Mouse (Mus musculus): ENCODE data around the gene Hoxa4. TPM values are rescaled to one million over a fixed set of nuclear protein-coding genes. Genes with fewer than 3 reads are reported as not detected.

The Hoxa4 gene
- total and polyA plus RNA-seq, 2 experiments from 2014 or later = 0.08 to 0.38 TPM

DNA sequence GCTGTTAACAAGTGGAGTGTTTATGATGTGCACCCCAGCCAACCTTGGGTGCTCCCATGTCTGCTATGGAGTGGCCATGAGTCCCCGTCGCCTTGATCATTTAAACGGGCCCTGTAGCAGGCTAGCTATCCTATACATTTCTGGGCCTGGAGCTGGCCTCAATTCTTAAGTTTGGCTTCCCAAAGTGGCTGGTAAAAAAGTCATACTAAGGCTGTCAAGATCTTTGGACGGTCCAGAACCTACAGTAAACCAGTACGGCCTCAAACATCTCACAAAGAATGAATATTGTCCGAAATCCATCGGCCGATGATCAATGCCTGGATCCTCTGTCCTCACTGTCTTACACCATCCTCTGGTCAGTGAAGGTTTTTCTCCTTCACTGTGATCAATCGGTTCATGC lies 43.7 kb upstream of the Hoxa4 start:
- DNase-seq (ENCODE audit: low spot score) = no peak
- Histone ChIP-seq H3K9ac (replicated peaks; ENCODE audit: low read depth, low read length) (no peak overlapping the region), H3K4me1 (ENCODE audit: control insufficient read depth, insufficient read depth) (0 out of 2 replicates have a peak, but pooled peaks cover 3% of the 10 kb centered on the region), H3K4me3 (ENCODE audit: low read depth, low read length) (peak overlapping the region; percentile 19; the same call in 1 of the 2 replicates), H3K27me3 (ENCODE audit: control insufficient read depth, insufficient read depth, low read length) (peaks cover 99% of the 10 kb centered on the region), H3K36me3 (replicated peaks; ENCODE audit: control insufficient read depth, insufficient read depth, low read length) (no peaks in the 10 kb centered on the region), H3K4me2 (ENCODE audit: low read depth, low read length) (no peak overlapping the region), H3K9me3 (replicated peaks; ENCODE audit: control insufficient read depth, low read length) (no peaks in the 10 kb centered on the region), H3K27ac (ENCODE audit: low read depth) (no peak overlapping the region)
- 37% methylated on average over 9 of the region's 9 CpGs for WGBS
- TF ChIP-seq CTCF (IDR thresholded peaks at IDR 0.05; ENCODE audit: low read depth) (no peak), EP300 (IDR thresholded peaks at IDR 0.05; ENCODE audit: low read depth) (no peak)
- no peak for ATAC-seq (ENCODE audit: insufficient read depth, low read depth)

DNA sequence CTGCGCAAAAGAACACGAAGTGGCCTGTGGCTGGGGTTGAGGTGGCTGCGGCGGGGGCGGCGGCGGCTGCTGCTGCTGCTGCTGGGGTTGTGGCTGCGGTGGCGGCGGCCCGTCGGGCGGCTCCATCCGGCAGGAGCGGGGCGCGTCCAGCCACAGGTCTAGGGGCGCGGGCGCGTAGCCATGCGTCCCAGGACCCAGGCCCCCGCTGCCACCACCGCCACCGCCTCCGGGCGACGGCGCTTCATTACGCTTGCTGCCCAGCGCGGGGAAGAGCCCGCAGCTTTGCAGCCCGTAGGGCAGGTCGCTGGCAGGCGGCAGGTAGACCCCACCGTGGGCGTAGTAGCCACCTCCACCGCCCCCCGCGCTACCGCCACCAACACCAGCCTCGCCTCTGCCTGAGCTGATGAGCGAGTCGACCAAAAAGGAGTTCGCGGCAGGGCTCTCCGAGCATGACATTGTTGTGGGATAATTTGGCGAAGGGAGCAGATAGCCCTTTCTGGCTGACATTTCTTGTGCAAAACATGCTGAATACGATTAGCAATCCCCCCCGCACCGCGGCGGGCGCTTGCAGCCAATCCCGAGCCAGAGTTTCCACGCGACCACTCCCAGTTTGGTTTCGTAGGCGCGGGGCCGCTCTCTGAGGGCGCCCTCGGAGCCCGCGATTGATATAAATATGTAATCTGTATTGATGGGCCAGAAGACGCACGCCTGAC lies 43.0 kb upstream of the Hoxa4 start:
- Histone ChIP-seq H3K4me3 (ENCODE audit: low read depth, low read length) (peak overlapping the region; percentile 19; the same call in 1 of the 2 replicates), H3K36me3 (replicated peaks; ENCODE audit: control insufficient read depth, insufficient read depth, low read length) (no peaks in the 10 kb centered on the region), H3K4me1 (ENCODE audit: control insufficient read depth, insufficient read depth) (no peaks in the 10 kb centered on the region), H3K9me3 (replicated peaks; ENCODE audit: control insufficient read depth, low read length) (no peaks in the 10 kb centered on the region), H3K4me2 (ENCODE audit: low read depth, low read length) (no peak overlapping the region), H3K9ac (replicated peaks; ENCODE audit: low read depth, low read length) (no peak overlapping the region), H3K27me3 (ENCODE audit: control insufficient read depth, insufficient read depth, low read length) (peaks cover 99% of the 10 kb centered on the region), H3K27ac (ENCODE audit: low read depth) (no peak overlapping the region)
- 1% methylated on average over 60 of the region's 68 CpGs for whole genome bisulfite sequencing
- ATAC-seq (ENCODE audit: insufficient read depth, low read depth) (no peak), DNase-seq (ENCODE audit: low spot score) (no peak)
- TF ChIP-seq CTCF (IDR thresholded peaks at IDR 0.05; ENCODE audit: low read depth) (no peak), EP300 (IDR thresholded peaks at IDR 0.05; ENCODE audit: low read depth) (no peak)

DNA sequence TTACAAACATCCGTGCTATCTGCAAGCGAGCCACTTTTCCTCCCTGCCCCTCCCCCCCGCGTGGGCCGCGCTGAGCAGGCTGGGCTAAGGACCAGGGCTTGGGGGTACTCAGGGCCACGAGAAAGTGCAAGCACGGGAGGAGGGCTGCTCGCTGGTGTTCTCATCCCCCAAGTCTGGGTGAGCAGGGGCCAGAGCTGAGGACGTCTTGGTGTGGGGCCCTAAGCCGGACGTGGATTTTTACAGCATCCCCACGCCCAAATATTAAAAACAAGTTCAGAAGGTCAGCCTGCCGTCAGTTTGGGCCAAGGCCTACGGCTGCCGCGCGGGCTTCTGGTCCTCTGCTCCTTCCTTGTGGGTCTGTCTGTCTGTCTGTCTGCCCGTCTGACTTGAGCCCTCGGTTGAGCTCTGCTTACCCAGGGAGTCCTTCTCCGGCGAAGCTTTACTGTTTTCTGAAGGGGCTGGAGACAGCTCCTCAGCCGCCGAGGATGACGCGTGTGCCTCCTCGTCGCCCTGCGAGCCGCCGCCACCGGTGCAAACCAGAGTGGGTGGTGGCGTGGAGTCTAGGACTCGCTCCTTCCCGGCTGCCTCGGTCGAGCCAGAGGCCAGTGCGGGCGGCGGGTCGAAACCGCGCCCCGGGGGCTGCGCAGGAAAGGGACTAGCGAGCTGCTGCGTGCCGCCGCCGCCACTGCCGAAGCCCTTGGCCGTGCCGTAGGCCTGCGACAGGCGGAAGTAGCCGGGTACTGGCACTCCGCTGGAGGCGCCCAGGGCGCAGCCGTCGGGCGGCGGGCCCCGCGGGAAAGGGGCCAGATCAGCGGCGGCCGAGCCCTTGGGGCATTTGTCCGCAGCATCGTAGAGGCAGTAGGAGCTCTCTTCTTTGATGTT lies 42.2 kb upstream of the Hoxa4 start:
- Histone ChIP-seq H3K27ac (ENCODE audit: low read depth) (no peak overlapping the region), H3K27me3 (ENCODE audit: control insufficient read depth, insufficient read depth, low read length) (peaks cover 99% of the 10 kb centered on the region), H3K4me3 (ENCODE audit: low read depth, low read length) (peak overlapping the region; percentile 19; the same call in 1 of the 2 replicates), H3K9me3 (replicated peaks; ENCODE audit: control insufficient read depth, low read length) (no peaks in the 10 kb centered on the region), H3K4me1 (ENCODE audit: control insufficient read depth, insufficient read depth) (no peaks in the 10 kb centered on the region), H3K4me2 (ENCODE audit: low read depth, low read length) (no peak overlapping the region; the same call in 1 of the 2 replicates), H3K9ac (replicated peaks; ENCODE audit: low read depth, low read length) (no peak overlapping the region), H3K36me3 (replicated peaks; ENCODE audit: control insufficient read depth, insufficient read depth, low read length) (no peaks in the 10 kb centered on the region)
- DNase-seq (ENCODE audit: low spot score) (no peak), ATAC-seq (ENCODE audit: insufficient read depth, low read depth) (peak; percentile 30; the same call in 1 of the 2 replicates)
- WGBS = 2% methylated on average over 66 of the region's 70 CpGs
- no peak for TF ChIP-seq EP300 (IDR thresholded peaks at IDR 0.05; ENCODE audit: low read depth)
- no peak for TF ChIP-seq CTCF (IDR thresholded peaks at IDR 0.05; ENCODE audit: low read depth)

GRCm38 (mm10) chr6:52232984-52233545 lies 41.5 kb upstream of the Hoxa4 start:
- Histone ChIP-seq H3K36me3 (replicated peaks; ENCODE audit: control insufficient read depth, insufficient read depth, low read length) (no peaks in the 10 kb centered on the region), H3K9me3 (replicated peaks; ENCODE audit: control insufficient read depth, low read length) (no peaks in the 10 kb centered on the region), H3K4me3 (ENCODE audit: low read depth, low read length) (0 out of 2 replicates have a peak overlapping the region, but pooled peaks have one; percentile 6), H3K27ac (ENCODE audit: low read depth) (no peak overlapping the region), H3K27me3 (ENCODE audit: control insufficient read depth, insufficient read depth, low read length) (peaks cover 98% of the 10 kb centered on the region), H3K4me2 (ENCODE audit: low read depth, low read length) (no peak overlapping the region), H3K9ac (replicated peaks; ENCODE audit: low read depth, low read length) (no peak overlapping the region), H3K4me1 (ENCODE audit: control insufficient read depth, insufficient read depth) (no peaks in the 10 kb centered on the region)
- WGBS = 2% methylated on average over 23 of the region's 23 CpGs
- ATAC-seq (ENCODE audit: insufficient read depth, low read depth) (no peak), DNase-seq (ENCODE audit: low spot score) (no peak)
- TF ChIP-seq CTCF (IDR thresholded peaks at IDR 0.05; ENCODE audit: low read depth) (no peak), EP300 (IDR thresholded peaks at IDR 0.05; ENCODE audit: low read depth) (no peak)

DNA sequence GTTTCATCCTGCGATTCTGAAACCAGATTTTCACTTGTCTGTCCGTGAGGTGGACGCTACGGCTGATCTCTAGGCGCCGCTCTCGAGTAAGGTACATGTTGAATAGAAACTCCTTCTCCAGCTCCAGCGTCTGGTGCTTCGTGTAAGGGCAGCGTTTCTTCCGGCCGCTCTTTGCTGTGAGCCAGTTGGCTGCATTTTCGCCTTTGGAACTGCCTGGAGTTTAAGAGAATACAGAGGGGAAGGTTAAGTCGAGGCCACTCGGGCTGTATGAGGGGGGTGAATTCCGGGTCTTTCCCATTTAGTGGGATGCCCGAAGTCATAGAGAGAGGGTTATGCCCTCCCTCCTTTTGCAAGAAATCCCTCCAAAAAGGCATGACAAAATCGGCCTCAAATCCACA lies 41.0 kb upstream of the Hoxa4 start:
- no peak overlapping the region for H3K4me2 ChIP-seq (ENCODE audit: low read depth, low read length)
- H3K27ac ChIP-seq (ENCODE audit: low read depth) = no peak overlapping the region
- TF ChIP-seq EP300 (IDR thresholded peaks at IDR 0.05; ENCODE audit: low read depth) (no peak), CTCF (IDR thresholded peaks at IDR 0.05; ENCODE audit: low read depth) (no peak)
- peaks cover 98% of the 10 kb centered on the region for H3K27me3 ChIP-seq (ENCODE audit: control insufficient read depth, insufficient read depth, low read length)
- H3K36me3 ChIP-seq (replicated peaks; ENCODE audit: control insufficient read depth, insufficient read depth, low read length) = no peaks in the 10 kb centered on the region
- no peaks in the 10 kb centered on the region for H3K4me1 ChIP-seq (ENCODE audit: control insufficient read depth, insufficient read depth)
- no peaks in the 10 kb centered on the region for H3K9me3 ChIP-seq (replicated peaks; ENCODE audit: control insufficient read depth, low read length)
- ATAC-seq (ENCODE audit: insufficient read depth, low read depth) (no peak), DNase-seq (ENCODE audit: low spot score) (no peak)
- H3K9ac ChIP-seq (replicated peaks; ENCODE audit: low read depth, low read length) = no peak overlapping the region
- 0 out of 2 replicates have a peak overlapping the region, but pooled peaks have one; percentile 6 for H3K4me3 ChIP-seq (ENCODE audit: low read depth, low read length)
- WGBS = 1% methylated on average over 18 of the region's 18 CpGs
